11 mouse cellular contexts compared by ENCODE assay signal in genomic region chr2:113449924-113450323, GRCm38 (mm10).
DNase-seq lines count a peak whose midpoint lies in the region; ATAC-seq lines count a peak whose summit lies in the region.
"Had no signal": no experiment of that assay in that cellular context is flagged by ENCODE, and none has a peak within 500 bp of the region (broad histone marks: within the 10 kb centered on the region; RNA-seq: fewer than 3 reads in every experiment).

No protein-coding gene starts in this region.

- intact Hi-C loops in heart, postnatal 25 days (cut with DNase I) = no loop called here

- no peaks in the 10 kb centered on the region for H3K9me3 ChIP-seq in midbrain, embryonic 15.5 days
- H3K9me3 ChIP-seq: lung, embryonic 15.5 days had no signal

- peak; percentile 66 for ATAC-seq in granulocyte monocyte progenitor cell, adult 5-6 weeks (replicated peaks; ENCODE audit: poor library complexity, severe bottlenecking)
- ATAC-seq in midbrain, embryonic 15.5 days (replicated peaks) = no peak

- H3K4me3 ChIP-seq in midbrain, embryonic 15.5 days = no peak overlapping the region
- H3K4me3 ChIP-seq: lung, embryonic 15.5 days had no signal

- H3K27ac ChIP-seq in midbrain, embryonic 15.5 days = no peak overlapping the region
- H3K27ac ChIP-seq: lung, embryonic 15.5 days had no signal

- no peaks in the 10 kb centered on the region for H3K27me3 ChIP-seq in midbrain, embryonic 15.5 days (replicated peaks)
- H3K27me3 ChIP-seq: lung, embryonic 15.5 days had no signal

- no peaks in the 10 kb centered on the region for H3K4me1 ChIP-seq in midbrain, embryonic 15.5 days
- H3K4me1 ChIP-seq: lung, embryonic 15.5 days had no signal

- DNase-seq in heart, adult 18-20 months = peak; percentile 41 to 42
- DNase-seq in heart, postnatal 25 days (ENCODE audit: low spot score) = no peak
- peak; percentile 49 for DNase-seq in right cerebral cortex, adult 18-20 months
- DNase-seq in right cerebral cortex, postnatal 10 days (ENCODE audit: low spot score in 2 of 2) = no peak
- no peak for DNase-seq in spleen, adult 12 weeks (ENCODE audit: low spot score)
- DNase-seq in B cell, adult 2 months = no peak
- DNase-seq: cerebellum, postnatal 25 days; kidney, adult 8-10 months had no signal

- H3K4me2 ChIP-seq in midbrain, embryonic 15.5 days = no peak overlapping the region
- H3K4me2 ChIP-seq: lung, embryonic 15.5 days had no signal

- WGBS in midbrain, embryonic 15.5 days = 87% methylated on average over 3 of the region's 3 CpGs

- no peaks in the 10 kb centered on the region for H3K36me3 ChIP-seq in midbrain, embryonic 15.5 days (replicated peaks)
- H3K36me3 ChIP-seq: lung, embryonic 15.5 days had no signal

- no peak overlapping the region for H3K9ac ChIP-seq in midbrain, embryonic 15.5 days
- H3K9ac ChIP-seq: lung, embryonic 15.5 days had no signal

Comparison
In these comparisons a context has a peak if more than half of its experiments do, and no peak if none do; other contexts are left out.
1. DNase-seq: peak in heart, adult 18-20 months (2 of 2) and right cerebral cortex, adult 18-20 months (single experiment); none in heart, postnatal 25 days (single experiment), right cerebral cortex, postnatal 10 days (0 of 2), spleen, adult 12 weeks (single experiment) and B cell, adult 2 months (0 of 2).